Mouse (Mus musculus): ENCODE measurements around the gene Rrp1. TPM values are rescaled to one million over a fixed set of nuclear protein-coding genes. Genes with fewer than 3 reads are reported as not detected.

Gene Rrp1
- 322 and 364 TPM in 2 replicates for polyA plus RNA-seq (2015; fragmentation: Nextera tagmentation; extraction: Ambion mirVana)

DNA sequence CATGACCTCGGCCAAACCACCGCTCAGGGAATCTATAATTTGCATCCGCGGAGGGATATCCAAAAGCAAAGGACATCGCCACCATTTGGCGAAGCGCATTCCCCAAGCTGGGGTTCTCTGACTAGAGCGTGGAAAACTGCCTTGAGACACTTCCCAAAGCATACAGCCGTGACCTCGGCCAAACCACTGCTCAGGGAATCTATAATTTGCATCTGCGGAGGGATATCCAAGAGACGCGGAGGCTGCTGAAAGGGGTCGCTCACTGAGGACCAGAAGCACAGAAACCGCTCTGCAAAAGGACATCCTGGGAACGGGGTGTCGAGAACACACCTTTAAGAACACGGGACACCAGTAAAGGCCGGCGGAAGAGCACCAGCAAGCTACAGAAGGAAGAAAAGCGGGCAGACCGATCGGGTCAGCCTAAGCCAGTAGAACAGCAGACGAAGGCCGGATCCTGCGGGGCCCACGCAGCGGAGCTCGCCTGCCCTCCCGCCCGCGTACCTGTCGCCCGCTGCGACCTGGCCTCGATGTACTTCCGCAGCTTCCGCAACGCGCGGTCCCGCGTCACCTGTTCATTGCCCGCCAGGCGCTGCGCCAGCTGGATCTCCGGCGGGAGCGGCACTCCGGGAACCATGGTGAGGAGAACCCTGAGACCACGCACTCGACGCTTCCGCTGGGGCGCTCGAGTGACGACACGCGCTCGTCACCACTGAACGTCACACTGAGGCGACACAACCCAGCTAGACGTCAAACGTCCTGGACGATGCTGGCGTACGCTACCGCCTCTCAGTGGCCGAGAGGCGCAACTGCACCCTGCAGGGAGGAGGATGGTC is at the start of gene Rrp1:
Gene Rrp1 (minus strand): TSS at position 725 of the 833 bp plus-strand sequence.
- no peaks in the 10 kb centered on the region for H3K27me3 ChIP-seq
- under 1% methylated on average over 67 of the region's 70 CpGs for WGBS
- H3K4me2 ChIP-seq: peak within 1 kb of the TSS; percentile 70
- peak; percentile 91 for ATAC-seq (ENCODE audit: insufficient number of reproducible peaks, insufficient read depth, low FRiP score, low TSS enrichment, low read depth)
- peaks cover 36% of the 10 kb centered on the region for H3K36me3 ChIP-seq
- peak within 1 kb of the TSS; percentile 90 for H3K27ac ChIP-seq
- H3K9ac ChIP-seq: peak within 1 kb of the TSS; percentile 90
- H3K4me1 ChIP-seq: peaks cover 14% of the 10 kb centered on the region
- H3K4me3 ChIP-seq: peak within 1 kb of the TSS; percentile 93
- H3K9me3 ChIP-seq: no peaks in the 10 kb centered on the region

DNA sequence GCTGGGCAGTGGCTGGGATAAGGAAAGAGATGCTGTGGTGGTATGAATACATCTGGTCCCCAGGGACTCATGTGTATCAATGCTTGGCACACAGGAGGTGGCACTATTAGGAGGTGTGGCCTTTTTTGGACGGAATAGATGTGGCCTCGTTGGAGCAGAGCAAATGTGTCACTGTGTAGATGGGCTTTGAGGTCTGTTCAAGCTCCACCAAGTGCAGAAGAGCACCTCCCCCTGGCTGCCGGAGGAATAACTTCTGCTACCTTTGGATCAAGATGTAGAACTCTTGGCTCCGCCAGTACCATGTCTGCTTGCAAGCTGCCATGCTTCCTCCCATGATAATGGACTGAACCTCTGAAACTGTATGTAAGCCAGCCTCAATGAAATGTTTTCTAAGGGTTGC is 48.9 kb upstream of the Rrp1 start:
- Histone ChIP-seq H3K36me3 (no peaks in the 10 kb centered on the region), H3K4me3 (no peak overlapping the region), H3K4me2 (no peak overlapping the region), H3K4me1 (peaks cover 42% of the 10 kb centered on the region), H3K9ac (no peak overlapping the region), H3K27me3 (no peaks in the 10 kb centered on the region), H3K27ac (no peak overlapping the region), H3K9me3 (no peaks in the 10 kb centered on the region)
- WGBS: 80% methylated on average over 4 of the region's 4 CpGs
- ATAC-seq (ENCODE audit: insufficient number of reproducible peaks, insufficient read depth, low FRiP score, low TSS enrichment, low read depth): no peak

DNA sequence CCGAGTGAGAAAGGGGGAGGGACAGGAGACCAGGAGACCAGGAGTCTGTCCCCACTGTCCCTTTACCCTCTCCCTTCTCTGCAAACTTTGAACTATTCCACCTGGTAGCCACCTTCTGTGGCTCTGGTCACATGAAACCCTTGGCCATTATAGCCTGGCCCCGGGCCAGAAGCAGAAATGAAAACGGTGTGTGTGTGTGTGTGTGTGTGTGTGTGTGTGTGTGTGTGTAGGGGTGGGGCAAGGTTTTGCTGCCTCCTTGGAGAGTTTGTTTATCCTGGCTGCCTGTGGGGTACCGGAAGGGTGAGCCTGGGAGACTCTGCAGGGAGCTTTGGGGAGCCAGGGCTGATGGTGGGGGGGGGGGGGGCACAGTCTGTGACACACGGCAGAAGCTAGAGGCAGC is 47.6 kb upstream of the Rrp1 start:
- 26% methylated on average over 5 of the region's 5 CpGs for WGBS
- no peaks in the 10 kb centered on the region for H3K36me3 ChIP-seq
- no peak overlapping the region for H3K4me3 ChIP-seq
- no peaks in the 10 kb centered on the region for H3K9me3 ChIP-seq
- no peaks in the 10 kb centered on the region for H3K27me3 ChIP-seq
- H3K4me2 ChIP-seq: no peak overlapping the region
- no peak overlapping the region for H3K9ac ChIP-seq
- H3K27ac ChIP-seq: peak overlapping the region; percentile 44; the same call in 1 of the 2 replicates
- peaks cover 42% of the 10 kb centered on the region for H3K4me1 ChIP-seq
- ATAC-seq (ENCODE audit: insufficient number of reproducible peaks, insufficient read depth, low FRiP score, low TSS enrichment, low read depth): no peak

GRCm38 (mm10) chr10:78458348-78459111 is 45.7 kb upstream of the Rrp1 start:
- Histone ChIP-seq H3K4me1 (peaks cover 37% of the 10 kb centered on the region), H3K9ac (no peak overlapping the region), H3K4me2 (no peak overlapping the region), H3K9me3 (no peaks in the 10 kb centered on the region), H3K27me3 (no peaks in the 10 kb centered on the region), H3K4me3 (no peak overlapping the region), H3K27ac (peak overlapping the region; percentile 39; the same call in 1 of the 2 replicates), H3K36me3 (no peaks in the 10 kb centered on the region)
- no peak for ATAC-seq (ENCODE audit: insufficient number of reproducible peaks, insufficient read depth, low FRiP score, low TSS enrichment, low read depth)
- 71% methylated on average over 5 of the region's 5 CpGs for WGBS

- Histone ChIP-seq H3K27ac (peak overlapping the region; percentile 39; the same call in 1 of the 2 replicates), H3K4me3 (no peak overlapping the region), H3K9me3 (no peaks in the 10 kb centered on the region), H3K27me3 (no peaks in the 10 kb centered on the region), H3K9ac (peak overlapping the region; percentile 36; the same call in 1 of the 2 replicates), H3K36me3 (no peaks in the 10 kb centered on the region), H3K4me2 (peak overlapping the region; percentile 26), H3K4me1 (peaks cover 30% of the 10 kb centered on the region)
- WGBS: 20% methylated on average over 10 of the region's 10 CpGs
- peak; percentile 45; the same call in 1 of the 2 replicates for ATAC-seq (ENCODE audit: insufficient number of reproducible peaks, insufficient read depth, low FRiP score, low TSS enrichment, low read depth)
These were observed 44.9 kb upstream of the Rrp1 start for GRCm38 (mm10) chr10:78457495-78458347.

DNA sequence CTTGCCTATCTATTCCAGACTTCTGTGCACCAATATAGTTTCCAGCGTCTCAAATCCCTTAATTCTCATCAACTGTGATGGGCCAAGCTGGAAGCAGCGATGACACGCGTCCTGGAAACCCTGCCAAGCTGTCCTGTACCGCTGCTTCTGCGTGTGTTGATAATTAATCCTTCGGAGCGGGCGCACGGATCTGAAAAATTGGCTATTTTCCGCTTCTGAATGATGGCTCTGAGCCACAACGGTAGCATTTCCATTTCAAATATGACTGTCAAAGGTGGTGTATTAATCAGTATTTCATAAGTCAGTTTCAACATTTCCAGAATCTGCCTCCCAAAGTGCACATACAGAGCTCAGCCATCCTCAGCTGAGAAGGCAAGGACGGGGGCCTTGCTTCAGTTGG is 43.9 kb upstream of the Rrp1 start:
- no peaks in the 10 kb centered on the region; the same call in 1 of the 2 replicates for H3K36me3 ChIP-seq
- no peaks in the 10 kb centered on the region for H3K9me3 ChIP-seq
- no peak overlapping the region for H3K9ac ChIP-seq
- peaks cover 30% of the 10 kb centered on the region for H3K4me1 ChIP-seq
- no peak overlapping the region for H3K27ac ChIP-seq
- no peak for ATAC-seq (ENCODE audit: insufficient number of reproducible peaks, insufficient read depth, low FRiP score, low TSS enrichment, low read depth)
- 70% methylated on average over 13 of the region's 13 CpGs for WGBS
- H3K4me2 ChIP-seq: no peak overlapping the region
- no peaks in the 10 kb centered on the region for H3K27me3 ChIP-seq
- H3K4me3 ChIP-seq: no peak overlapping the region

- H3K4me3 ChIP-seq: no peak overlapping the region
- H3K27me3 ChIP-seq: no peaks in the 10 kb centered on the region
- H3K9ac ChIP-seq: no peak overlapping the region
- 59% methylated on average over 4 of the region's 4 CpGs for WGBS
- H3K9me3 ChIP-seq: no peaks in the 10 kb centered on the region
- no peak overlapping the region for H3K4me2 ChIP-seq
- no peak for ATAC-seq (ENCODE audit: insufficient number of reproducible peaks, insufficient read depth, low FRiP score, low TSS enrichment, low read depth)
- H3K36me3 ChIP-seq: peaks cover 29% of the 10 kb centered on the region
- H3K4me1 ChIP-seq: peaks cover 5% of the 10 kb centered on the region
- H3K27ac ChIP-seq: no peak overlapping the region
These were observed 39.8 kb upstream of the Rrp1 start for GRCm38 (mm10) chr10:78452641-78453040.

DNA sequence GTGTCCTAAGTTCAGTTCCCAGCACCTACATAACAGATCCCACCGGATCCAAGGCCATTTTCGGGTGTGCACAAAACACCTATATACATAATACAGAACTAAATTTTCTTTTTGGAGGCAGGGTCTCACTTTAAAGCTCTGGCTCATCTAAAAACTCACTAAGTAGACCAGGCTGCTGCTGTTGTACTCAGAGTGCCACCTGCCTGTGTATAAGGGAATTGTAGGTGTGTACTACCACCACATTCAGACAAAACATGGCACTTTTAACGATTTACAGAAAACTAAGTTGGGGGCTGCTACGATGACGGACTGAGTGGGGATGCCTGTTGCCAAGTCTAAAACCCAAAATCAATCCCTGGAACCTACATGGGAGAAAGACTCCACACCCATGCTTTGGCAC is 37.9 kb upstream of the Rrp1 start:
- Histone ChIP-seq H3K9ac (no peak overlapping the region), H3K4me1 (0 out of 2 replicates have a peak, but pooled peaks cover 3% of the 10 kb centered on the region), H3K4me2 (no peak overlapping the region), H3K36me3 (peaks cover 47% of the 10 kb centered on the region), H3K9me3 (no peaks in the 10 kb centered on the region), H3K4me3 (no peak overlapping the region), H3K27me3 (no peaks in the 10 kb centered on the region), H3K27ac (no peak overlapping the region)
- WGBS: 88% methylated on average over 5 of the region's 5 CpGs
- ATAC-seq (ENCODE audit: insufficient number of reproducible peaks, insufficient read depth, low FRiP score, low TSS enrichment, low read depth): no peak

- Histone ChIP-seq H3K36me3 (peaks cover 75% of the 10 kb centered on the region), H3K4me2 (no peak overlapping the region), H3K27me3 (no peaks in the 10 kb centered on the region), H3K4me1 (no peaks in the 10 kb centered on the region), H3K27ac (no peak overlapping the region), H3K9ac (no peak overlapping the region), H3K9me3 (no peaks in the 10 kb centered on the region), H3K4me3 (no peak overlapping the region)
- ATAC-seq (ENCODE audit: insufficient number of reproducible peaks, insufficient read depth, low FRiP score, low TSS enrichment, low read depth): no peak
- 78% methylated on average over 3 of the region's 3 CpGs for WGBS
These were observed 34.6 kb upstream of the Rrp1 start for GRCm38 (mm10) chr10:78447396-78447795.

DNA sequence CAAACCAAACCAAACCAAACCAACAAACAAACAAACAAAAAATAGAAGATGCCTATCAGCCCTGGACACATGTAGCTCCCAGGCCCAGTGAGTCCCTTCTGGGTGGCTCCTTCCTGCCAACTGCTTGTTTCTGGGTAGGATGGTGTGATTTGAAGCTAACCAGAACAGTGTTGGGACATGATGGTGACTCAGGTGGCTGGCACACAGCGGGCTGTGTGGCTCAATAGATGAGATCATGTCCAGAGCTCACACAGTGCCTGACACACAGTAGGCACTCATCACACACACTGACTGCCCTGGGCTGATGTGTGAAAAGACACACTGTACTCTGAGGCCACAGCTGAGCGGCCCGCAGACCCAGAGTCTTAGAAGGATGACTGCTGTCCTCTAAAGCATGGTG is 33.4 kb upstream of the Rrp1 start:
- Histone ChIP-seq H3K27ac (no peak overlapping the region), H3K9me3 (no peaks in the 10 kb centered on the region), H3K9ac (no peak overlapping the region), H3K27me3 (no peaks in the 10 kb centered on the region), H3K4me2 (no peak overlapping the region), H3K36me3 (peaks cover 85% of the 10 kb centered on the region), H3K4me3 (no peak overlapping the region), H3K4me1 (no peaks in the 10 kb centered on the region)
- WGBS: 95% methylated on average over 3 of the region's 3 CpGs
- no peak for ATAC-seq (ENCODE audit: insufficient number of reproducible peaks, insufficient read depth, low FRiP score, low TSS enrichment, low read depth)

DNA sequence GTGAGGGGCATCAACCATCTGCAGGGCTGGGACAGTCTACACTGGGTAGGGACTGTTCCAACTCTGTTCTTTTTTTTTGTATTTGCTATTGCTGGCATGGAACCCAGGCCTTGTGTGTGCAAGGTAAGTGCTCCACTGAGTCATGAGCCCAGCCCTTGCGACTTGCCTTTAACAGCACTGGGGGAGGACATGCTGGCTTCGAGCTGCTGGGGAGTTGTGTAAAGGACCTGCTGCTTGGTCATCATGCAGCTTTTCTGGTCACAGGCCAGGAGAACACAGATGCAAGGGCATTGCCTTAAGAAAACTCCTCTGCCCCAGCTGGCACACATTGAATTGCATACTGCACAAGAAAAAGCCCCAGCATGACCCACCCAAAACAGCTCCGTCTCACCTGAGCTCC is 29.4 kb upstream of the Rrp1 start:
- 90% methylated on average over 3 of the region's 3 CpGs for WGBS
- Histone ChIP-seq H3K9me3 (no peaks in the 10 kb centered on the region), H3K9ac (no peak overlapping the region), H3K36me3 (peaks cover 63% of the 10 kb centered on the region), H3K4me3 (no peak overlapping the region), H3K27ac (no peak overlapping the region), H3K4me2 (no peak overlapping the region), H3K4me1 (no peaks in the 10 kb centered on the region), H3K27me3 (no peaks in the 10 kb centered on the region)
- no peak for ATAC-seq (ENCODE audit: insufficient number of reproducible peaks, insufficient read depth, low FRiP score, low TSS enrichment, low read depth)

Data from embryonic facial prominence, embryonic 13.5 days (tissue).